ENCODE assay signal across 9 mouse cellular contexts in genomic region chr12:91789801-91790200, GRCm38 (mm10). TPM values are rescaled to one million over a fixed set of nuclear protein-coding genes. Genes with fewer than 3 reads are reported as not detected.
A peak's percentile ranks its signal among the peaks of the same experiment; 100 is the strongest.
DNase-seq lines count a peak whose midpoint lies in the region; ATAC-seq and TF ChIP-seq lines count a peak whose summit lies in the region.
"Had no signal": no experiment of that assay in that cellular context is flagged by ENCODE, and none has a peak within 500 bp of the region (broad histone marks: within the 10 kb centered on the region; RNA-seq: fewer than 3 reads in every experiment).

No protein-coding gene starts in this region.

- no peaks in the 10 kb centered on the region for H3K36me3 ChIP-seq in kidney, embryonic 16.5 days (ENCODE audit: insufficient read depth, low read length)
- no peaks in the 10 kb centered on the region for H3K36me3 ChIP-seq in embryonic facial prominence, embryonic 14.5 days (ENCODE audit: control insufficient read depth, insufficient read depth, low read length)
- H3K36me3 ChIP-seq in hindbrain, postnatal 0 days (ENCODE audit: insufficient read depth, low read length) = no peaks in the 10 kb centered on the region
- H3K36me3 ChIP-seq in splenic B cell, adult 2 months (ENCODE audit: control insufficient read depth, insufficient read depth, low read length, poor library complexity, severe bottlenecking) = no peaks in the 10 kb centered on the region
- H3K36me3 ChIP-seq: limb, embryonic 15.5 days had no signal

- 0 out of 2 replicates have a peak, but pooled peaks cover 2% of the 10 kb centered on the region for H3K27me3 ChIP-seq in kidney, embryonic 16.5 days (ENCODE audit: insufficient read depth, low read length)
- H3K27me3 ChIP-seq in embryonic facial prominence, embryonic 14.5 days (replicated peaks; ENCODE audit: control insufficient read depth, insufficient read depth, low read length) = no peaks in the 10 kb centered on the region
- no peaks in the 10 kb centered on the region for H3K27me3 ChIP-seq in hindbrain, postnatal 0 days (ENCODE audit: insufficient read depth, low read length)
- no peaks in the 10 kb centered on the region for H3K27me3 ChIP-seq in splenic B cell, adult 2 months (ENCODE audit: control insufficient read depth, insufficient read depth, low read length, poor library complexity, severe bottlenecking)
- H3K27me3 ChIP-seq: limb, embryonic 15.5 days had no signal

- peak; percentile 73 for DNase-seq in kidney, adult 18-20 months
- DNase-seq in adrenal gland, postnatal 10 days = peak; percentile 77
- DNase-seq in embryonic facial prominence, embryonic 14.5 days (ENCODE audit: low spot score) = peak; percentile 54
- DNase-seq in hindbrain, postnatal 0 days (ENCODE audit: low spot score) = peak; percentile 75
- DNase-seq in left cerebral cortex, adult 9 months (ENCODE audit: low spot score in 2 of 2) = peak; percentile 37 to 81
- peak; percentile 76 for DNase-seq in splenic B cell, adult 2 months (ENCODE audit: low read depth, low spot score)

- no peak overlapping the region for H3K27ac ChIP-seq in kidney, embryonic 16.5 days (ENCODE audit: low read length)
- no peak overlapping the region for H3K27ac ChIP-seq in embryonic facial prominence, embryonic 14.5 days (replicated peaks; ENCODE audit: low read depth, low read length)
- H3K27ac ChIP-seq in hindbrain, postnatal 0 days = no peak overlapping the region
- H3K27ac ChIP-seq: limb, embryonic 15.5 days had no signal

- H3K4me3 ChIP-seq in kidney, embryonic 16.5 days (ENCODE audit: low read length) = no peak overlapping the region
- H3K4me3 ChIP-seq in embryonic facial prominence, embryonic 14.5 days (ENCODE audit: low read depth, low read length) = no peak overlapping the region
- no peak overlapping the region for H3K4me3 ChIP-seq in hindbrain, postnatal 0 days (ENCODE audit: low read length)
- H3K4me3 ChIP-seq: limb, embryonic 15.5 days had no signal

- no peak for ATAC-seq in kidney, embryonic 16.5 days (ENCODE audit: low FRiP score, low TSS enrichment)
- no peak for ATAC-seq in embryonic facial prominence, embryonic 14.5 days (ENCODE audit: low read depth)
- ATAC-seq in hindbrain, postnatal 0 days = peak; percentile 61; the same call in 1 of the 2 replicates
- ATAC-seq in megakaryocyte progenitor cell, adult 5-6 weeks (replicated peaks; ENCODE audit: poor library complexity) = peak; percentile 89

- H3K4me2 ChIP-seq in kidney, embryonic 16.5 days (replicated peaks; ENCODE audit: low read depth, low read length) = no peak overlapping the region
- H3K4me2 ChIP-seq in embryonic facial prominence, embryonic 14.5 days (ENCODE audit: low read depth, low read length) = no peak overlapping the region
- H3K4me2 ChIP-seq in hindbrain, postnatal 0 days (ENCODE audit: low read depth, low read length) = no peak overlapping the region
- H3K4me2 ChIP-seq: limb, embryonic 15.5 days had no signal

- 60% methylated on average over 6 of the region's 6 CpGs for WGBS in kidney, embryonic 16.5 days
- 57% methylated on average over 6 of the region's 6 CpGs for WGBS in embryonic facial prominence, embryonic 14.5 days
- 51% methylated on average over 6 of the region's 6 CpGs for WGBS in hindbrain, postnatal 0 days

- H3K9me3 ChIP-seq in kidney, embryonic 16.5 days (ENCODE audit: low read length) = no peaks in the 10 kb centered on the region
- H3K9me3 ChIP-seq in embryonic facial prominence, embryonic 14.5 days (ENCODE audit: control insufficient read depth, low read length) = no peaks in the 10 kb centered on the region
- H3K9me3 ChIP-seq in hindbrain, postnatal 0 days (ENCODE audit: low read length) = no peaks in the 10 kb centered on the region
- H3K9me3 ChIP-seq: limb, embryonic 15.5 days had no signal

- 0 out of 2 replicates have a peak, but pooled peaks cover 3% of the 10 kb centered on the region for H3K4me1 ChIP-seq in kidney, embryonic 16.5 days (ENCODE audit: insufficient read depth, low read length)
- peaks cover 8% of the 10 kb centered on the region for H3K4me1 ChIP-seq in embryonic facial prominence, embryonic 14.5 days (ENCODE audit: control insufficient read depth, insufficient read depth, low read length)
- H3K4me1 ChIP-seq in hindbrain, postnatal 0 days (ENCODE audit: insufficient read depth, low read length) = no peaks in the 10 kb centered on the region

- peak; percentile 80 for TF ChIP-seq CTCF in hindbrain, postnatal 0 days (IDR thresholded peaks at IDR 0.05; ENCODE audit: low read depth)

- H3K9ac ChIP-seq in kidney, embryonic 16.5 days (replicated peaks; ENCODE audit: low read length) = no peak overlapping the region
- H3K9ac ChIP-seq in embryonic facial prominence, embryonic 14.5 days (ENCODE audit: low read depth, low read length) = no peak overlapping the region
- H3K9ac ChIP-seq in hindbrain, postnatal 0 days (replicated peaks; ENCODE audit: low read length) = no peak overlapping the region
- H3K9ac ChIP-seq: limb, embryonic 15.5 days had no signal

RNA-seq across cellular contexts. Expression of gene Ston2, which starts 1.6 kb away (rescaled TPM):
- 11.0 TPM in 2 replicates for polyA plus RNA-seq in kidney, embryonic 16.5 days (2015; fragmentation: Nextera tagmentation; extraction: Ambion mirVana)
- 10 to 100 TPM; 10.0 to 12.9 TPM for total RNA-seq in adrenal gland, postnatal 10 days (2021)
- 10.3 and 10.5 TPM in 2 replicates for polyA plus RNA-seq in embryonic facial prominence, embryonic 14.5 days (2014; fragmentation: Nextera tagmentation; extraction: Ambion mirVana)
- 21.9 and 22.0 TPM in 2 replicates for total RNA-seq in hindbrain, postnatal 0 days (2014; rRNA removed)
- polyA plus RNA-seq in hindbrain, postnatal 0 days (2015; fragmentation: Nextera tagmentation; extraction: Ambion mirVana) = 7.7 and 8.0 TPM in 2 replicates
- total RNA-seq in megakaryocyte progenitor cell, adult 5-6 weeks (2015) = 4.5 and 10.5 TPM in 2 replicates
- total RNA-seq in megakaryocyte progenitor cell, adult 5-6 weeks (2017) = 2.4 and 5.4 TPM in 2 replicates

RNA-seq across cellular contexts. Expression of gene Sel1l, which starts 59.2 kb away (rescaled TPM):
- 87.5 and 94.4 TPM in 2 replicates for polyA plus RNA-seq in kidney, embryonic 16.5 days (2015; fragmentation: Nextera tagmentation; extraction: Ambion mirVana)
- total RNA-seq in adrenal gland, postnatal 10 days (2021) = 100 to 1,000 TPM; 122 to 151 TPM
- polyA plus RNA-seq in embryonic facial prominence, embryonic 14.5 days (2014; fragmentation: Nextera tagmentation; extraction: Ambion mirVana) = 94.8 and 95.5 TPM in 2 replicates
- 53.6 and 58.6 TPM in 2 replicates for total RNA-seq in hindbrain, postnatal 0 days (2014; rRNA removed)
- polyA plus RNA-seq in hindbrain, postnatal 0 days (2015; fragmentation: Nextera tagmentation; extraction: Ambion mirVana) = 87.4 and 88.7 TPM in 2 replicates
- 65.9 and 73.8 TPM in 2 replicates for total RNA-seq in megakaryocyte progenitor cell, adult 5-6 weeks (2015)
- total RNA-seq in megakaryocyte progenitor cell, adult 5-6 weeks (2017) = 66.5 and 66.9 TPM in 2 replicates

Comparison
In these comparisons a context has a peak if more than half of its experiments do, and no peak if none do; other contexts are left out.
1. ATAC-seq: peak in hindbrain, postnatal 0 days (single experiment) and megakaryocyte progenitor cell, adult 5-6 weeks (single experiment); none in kidney, embryonic 16.5 days (single experiment) and embryonic facial prominence, embryonic 14.5 days (single experiment).
2. Peak in every context shown above with its lines, with median percentiles within 50 percentile points of each other: DNase-seq.